Mouse (Mus musculus) hindbrain, embryonic 14.5 days (tissue): ENCODE measurements around the gene Fgfr2. TPM values are rescaled to one million over a fixed set of nuclear protein-coding genes. Genes with fewer than 3 reads are reported as not detected.
A peak's percentile ranks its signal among the peaks of the same experiment; 100 is the strongest.
"Not testable (repeated sequence)": the region's sequence is repeated elsewhere in the genome, so short reads cannot be mapped to it uniquely, and the experiment has no call there.

Experiments
- ATAC-seq: fragments of 200-750 bp; cut with Nextera tagmentation; 2 replicates; pipeline ENCODE4 v1.8.0; 2017; ENCODE audit warnings: moderate number of reproducible peaks, mild to moderate bottlenecking, moderate TSS enrichment, moderate library complexity; ENCODE audit not compliant: low FRiP score
- DNase-seq: peaks from one replicate; pipeline ENCODE4 v3.0.0-alpha.2; 2015; ENCODE audit warnings: low spot score
- H3K27ac ChIP-seq: fragments of 300-500 bp; sonication (generic); 2 replicates; pipeline ENCODE4 v1.5.1; 2014; ENCODE audit warnings: mild to moderate bottlenecking, moderate library complexity
- H3K27me3 ChIP-seq: fragments of 300-500 bp; sonication (generic); 2 replicates; pipeline ENCODE4 v1.6.1; 2014; ENCODE audit warnings: mild to moderate bottlenecking, low read length, mixed read lengths; ENCODE audit not compliant: control insufficient read depth, insufficient read depth
- H3K36me3 ChIP-seq: fragments of 300-500 bp; sonication (generic); replicated peaks from 2 replicates; pipeline ENCODE4 v1.6.1; 2014; ENCODE audit not compliant: control insufficient read depth, insufficient read depth
- H3K4me1 ChIP-seq: fragments of 300-500 bp; sonication (generic); replicated peaks from 2 replicates; pipeline ENCODE4 v1.6.1; 2014; ENCODE audit warnings: antibody characterized with exemption, low read length, mixed read lengths; ENCODE audit not compliant: control insufficient read depth, insufficient read depth
- H3K4me2 ChIP-seq: fragments of 300-500 bp; sonication (generic); replicated peaks from 2 replicates; pipeline ENCODE4 v1.6.1; 2014; ENCODE audit warnings: mild to moderate bottlenecking, moderate library complexity
- H3K4me3 ChIP-seq: fragments of 300-500 bp; sonication (generic); replicated peaks from 2 replicates; pipeline ENCODE4 v1.5.1; 2014; ENCODE audit warnings: mild to moderate bottlenecking, low read length
- H3K9ac ChIP-seq: fragments of 300-500 bp; sonication (generic); 2 replicates; pipeline ENCODE4 v1.6.1; 2014
- H3K9me3 ChIP-seq: fragments of 300-500 bp; sonication (generic); 2 replicates; pipeline ENCODE4 v1.6.1; 2016; ENCODE audit warnings: low read length; ENCODE audit not compliant: control insufficient read depth
- WGBS: fragments of 180-500 bp; shearing (Covaris S2); extraction: QIAGEN DNeasy Blood & Tissue Kit; methylation state at CpG from one replicate; pipeline ENCODE4 v1.1.7; 2014; 5-methylcytosine and 5-hydroxymethylcytosine counted together
- polyA plus RNA-seq: library from polyadenylated mRNA; unstranded; fragments of >200 nt; fragmentation: Nextera tagmentation; extraction: Ambion mirVana; gene quantifications from 2 replicates; pipeline ENCODE4 v1.2.1, GENCODE M21; 2014

Gene Fgfr2
- polyA plus RNA-seq, 1 experiment from 2014 or later: 43.5 TPM

GRCm38 (mm10) chr7:131432244-131432643, 1690.9 kb downstream of the Fgfr2 start:
- DNase-seq (peak; percentile 74), ATAC-seq (no peak)
- Histone ChIP-seq H3K27me3 (no peaks in the 10 kb centered on the region), H3K9me3 (no peaks in the 10 kb centered on the region), H3K4me3 (no peak overlapping the region), H3K36me3 (peaks cover 61% of the 10 kb centered on the region), H3K4me2 (no peak overlapping the region), H3K9ac (no peak overlapping the region), H3K4me1 (no peaks in the 10 kb centered on the region), H3K27ac (no peak overlapping the region)
- WGBS: 22% methylated on average over 1 of the region's 1 CpGs

- WGBS: 90% methylated on average over 5 of the region's 5 CpGs
- no peak overlapping the region for H3K4me3 ChIP-seq
- DNase-seq (no peak), ATAC-seq (no peak)
- H3K9ac ChIP-seq: no peak overlapping the region
- no peak overlapping the region for H3K4me2 ChIP-seq
- peaks cover 64% of the 10 kb centered on the region for H3K36me3 ChIP-seq
- H3K4me1 ChIP-seq: no peaks in the 10 kb centered on the region
- no peaks in the 10 kb centered on the region for H3K27me3 ChIP-seq
- no peaks in the 10 kb centered on the region for H3K9me3 ChIP-seq
- H3K27ac ChIP-seq: no peak overlapping the region
Observed at GRCm38 (mm10) chr7:131427331-131427730, 1695.8 kb downstream of the Fgfr2 start.

GRCm38 (mm10) chr7:131424912-131425311, 1698.2 kb downstream of the Fgfr2 start:
- no peaks in the 10 kb centered on the region for H3K4me1 ChIP-seq
- no peak overlapping the region for H3K27ac ChIP-seq
- no peak overlapping the region for H3K4me2 ChIP-seq
- ATAC-seq (no peak), DNase-seq (no peak)
- H3K9ac ChIP-seq: no peak overlapping the region
- WGBS: 87% methylated on average over 2 of the region's 2 CpGs
- no peaks in the 10 kb centered on the region for H3K9me3 ChIP-seq
- no peak overlapping the region for H3K4me3 ChIP-seq
- H3K27me3 ChIP-seq: no peaks in the 10 kb centered on the region
- peaks cover 46% of the 10 kb centered on the region for H3K36me3 ChIP-seq

GRCm38 (mm10) chr7:131417605-131418004, 1705.5 kb downstream of the Fgfr2 start:
- no peak overlapping the region for H3K4me3 ChIP-seq
- H3K4me1 ChIP-seq: peaks cover under 1% of the 10 kb centered on the region; the same call in 1 of the 2 replicates
- ATAC-seq: no peak
- no peak for DNase-seq
- no peaks in the 10 kb centered on the region for H3K36me3 ChIP-seq
- no peak overlapping the region for H3K9ac ChIP-seq
- H3K27ac ChIP-seq: no peak overlapping the region
- H3K27me3 ChIP-seq: no peaks in the 10 kb centered on the region
- H3K4me2 ChIP-seq: no peak overlapping the region
- H3K9me3 ChIP-seq: no peaks in the 10 kb centered on the region

- H3K4me1 ChIP-seq, DNase-seq, H3K9ac ChIP-seq, H3K27ac ChIP-seq, H3K4me2 ChIP-seq, H3K36me3 ChIP-seq, H3K27me3 ChIP-seq, H3K9me3 ChIP-seq, H3K4me3 ChIP-seq, ATAC-seq: not testable (repeated sequence)
Observed at GRCm38 (mm10) chr7:131416742-131417141, 1706.4 kb downstream of the Fgfr2 start.

- Histone ChIP-seq H3K9me3 (no peaks in the 10 kb centered on the region), H3K27me3 (no peaks in the 10 kb centered on the region), H3K4me2 (peak overlapping the region; percentile 61), H3K36me3 (no peaks in the 10 kb centered on the region; the same call in 1 of the 2 replicates), H3K4me3 (peak overlapping the region; percentile 90; the same call in 1 of the 2 replicates), H3K27ac (no peak overlapping the region), H3K9ac (no peak overlapping the region), H3K4me1 (peaks cover 28% of the 10 kb centered on the region)
- DNase-seq (no peak), ATAC-seq (no peak)
- WGBS: 66% methylated on average over 2 of the region's 2 CpGs
Observed at GRCm38 (mm10) chr7:131411941-131412270, 1711.2 kb downstream of the Fgfr2 start.

GRCm38 (mm10) chr7:131411221-131411940, 1711.8 kb downstream of the Fgfr2 start:
- Histone ChIP-seq H3K4me3 (peak overlapping the region; percentile 90), H3K36me3 (no peaks in the 10 kb centered on the region; the same call in 1 of the 2 replicates), H3K4me1 (peaks cover 28% of the 10 kb centered on the region), H3K4me2 (peak overlapping the region; percentile 61), H3K27ac (no peak overlapping the region), H3K9ac (peak overlapping the region; percentile 90), H3K9me3 (no peaks in the 10 kb centered on the region), H3K27me3 (no peaks in the 10 kb centered on the region)
- 60% methylated on average over 10 of the region's 10 CpGs for WGBS
- DNase-seq: no peak
- no peak for ATAC-seq

GRCm38 (mm10) chr7:131410416-131411058, 1712.6 kb downstream of the Fgfr2 start, which contains the start of the genes Ikzf5 and Acadsb:
TSS of gene Ikzf5 (minus strand) at chr7:131410521.
TSS of gene Acadsb (plus strand) at chr7:131410601.
- peak; percentile 98 for ATAC-seq
- peak; percentile 97 for DNase-seq
- Histone ChIP-seq H3K36me3 (no peaks in the 10 kb centered on the region; the same call in 1 of the 2 replicates), H3K9me3 (no peaks in the 10 kb centered on the region), H3K27me3 (no peaks in the 10 kb centered on the region), H3K4me1 (peaks cover 28% of the 10 kb centered on the region), H3K9ac (peak within 1 kb of the TSS; percentile 90), H3K4me3 (peak within 1 kb of the TSS; percentile 90), H3K4me2 (peak within 1 kb of the TSS; percentile 61), H3K27ac (peak within 1 kb of the TSS; percentile 79)
- WGBS: 1% methylated on average over 42 of the region's 42 CpGs

- no peak for DNase-seq
- 0% methylated on average over 37 of the region's 38 CpGs for WGBS
Observed at GRCm38 (mm10) chr7:131409988-131410385, 1713.2 kb downstream of the Fgfr2 start.

More at GRCm38 (mm10) chr7:131409988-131410385, 1713.2 kb downstream of the Fgfr2 start:
- Histone ChIP-seq H3K4me1 (peaks cover 28% of the 10 kb centered on the region), H3K27me3 (no peaks in the 10 kb centered on the region), H3K36me3 (no peaks in the 10 kb centered on the region; the same call in 1 of the 2 replicates), H3K4me2 (peak overlapping the region; percentile 61), H3K9me3 (no peaks in the 10 kb centered on the region), H3K4me3 (peak overlapping the region; percentile 90), H3K9ac (peak overlapping the region; percentile 90), H3K27ac (peak overlapping the region; percentile 79)
- peak; percentile 78 for ATAC-seq
